Mouse (Mus musculus): ENCODE measurements at regions not wholly inside any gene's neighbourhood (a gene's known extent, or its start where the extent isn't known, plus 50 kb on each side); places are given as distances from the start of the nearest gene placed in this dataset.

GRCm38 (mm10) chr1:73364300-73364683 lies 348.6 kb upstream of the Tnp1 start:
- WGBS = 87% methylated on average over 7 of the region's 7 CpGs
- Histone ChIP-seq H3K4me3 (ENCODE audit: insufficient read depth, low read depth, low read length) (no peak overlapping the region), H3K36me3 (ENCODE audit: control insufficient read depth, insufficient read depth, low read length) (no peaks in the 10 kb centered on the region), H3K4me1 (ENCODE audit: control insufficient read depth, insufficient read depth, low read length) (peaks cover 15% of the 10 kb centered on the region; the same call in 1 of the 2 replicates), H3K27me3 (replicated peaks; ENCODE audit: control insufficient read depth, insufficient read depth, low read length) (no peaks in the 10 kb centered on the region), H3K27ac (ENCODE audit: insufficient read depth, low read depth, low read length) (no peak overlapping the region)
- no peak for TF ChIP-seq CTCF (conservative IDR thresholded peaks at IDR 0.05; ENCODE audit: insufficient read depth, insufficient read length, low read depth, low read length)
- no peak for TF ChIP-seq POLR2A (IDR thresholded peaks at IDR 0.05; ENCODE audit: low read depth, low read length)
- no peak for DNase-seq

- 0 out of 2 replicates have a peak overlapping the region, but pooled peaks have one; percentile 17 for H3K27ac ChIP-seq (ENCODE audit: insufficient read depth, low read depth, low read length)
- H3K36me3 ChIP-seq (ENCODE audit: control insufficient read depth, insufficient read depth, low read length) = no peaks in the 10 kb centered on the region
- WGBS = 15% methylated on average over 7 of the region's 7 CpGs
- DNase-seq = peak; percentile 53
- H3K27me3 ChIP-seq (replicated peaks; ENCODE audit: control insufficient read depth, insufficient read depth, low read length) = no peaks in the 10 kb centered on the region
- TF ChIP-seq CTCF (conservative IDR thresholded peaks at IDR 0.05; ENCODE audit: insufficient read depth, insufficient read length, low read depth, low read length) (no peak), POLR2A (IDR thresholded peaks at IDR 0.05; ENCODE audit: low read depth, low read length) (no peak)
- H3K4me3 ChIP-seq (ENCODE audit: insufficient read depth, low read depth, low read length) = no peak overlapping the region
- H3K4me1 ChIP-seq (ENCODE audit: control insufficient read depth, insufficient read depth, low read length) = peaks cover 15% of the 10 kb centered on the region; the same call in 1 of the 2 replicates
Observed at GRCm38 (mm10) chr1:73363549-73364299, 348.0 kb upstream of the Tnp1 start.

DNA sequence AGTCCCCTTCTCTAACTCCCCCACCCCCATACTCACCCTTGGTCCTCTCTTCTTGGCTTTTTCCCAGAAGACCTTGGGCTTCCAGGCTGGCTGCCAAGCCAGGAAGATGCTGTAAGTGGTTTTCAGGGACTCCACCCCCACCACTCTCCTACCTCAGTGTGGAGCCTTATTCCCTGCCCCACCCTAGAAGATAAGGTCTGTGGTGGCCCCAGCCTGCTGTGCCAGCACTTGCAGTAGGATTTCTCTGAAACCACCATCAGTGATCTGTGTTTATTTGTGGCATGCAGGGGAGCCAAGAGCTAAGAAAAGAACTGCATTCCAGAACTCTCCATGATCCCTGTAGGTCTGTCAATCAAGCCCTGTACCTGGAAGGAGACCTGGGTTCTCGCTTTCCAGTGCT lies 346.4 kb upstream of the Tnp1 start:
- no peak overlapping the region for H3K4me3 ChIP-seq (ENCODE audit: insufficient read depth, low read depth, low read length)
- peaks cover 10% of the 10 kb centered on the region; the same call in 1 of the 2 replicates for H3K4me1 ChIP-seq (ENCODE audit: control insufficient read depth, insufficient read depth, low read length)
- H3K27ac ChIP-seq (ENCODE audit: insufficient read depth, low read depth, low read length) = no peak overlapping the region
- no peak for TF ChIP-seq CTCF (conservative IDR thresholded peaks at IDR 0.05; ENCODE audit: insufficient read depth, insufficient read length, low read depth, low read length)
- TF ChIP-seq POLR2A (IDR thresholded peaks at IDR 0.05; ENCODE audit: low read depth, low read length) = no peak
- 65% methylated on average over 1 of the region's 1 CpGs for WGBS
- DNase-seq = peak; percentile 87
- no peaks in the 10 kb centered on the region for H3K36me3 ChIP-seq (ENCODE audit: control insufficient read depth, insufficient read depth, low read length)
- H3K27me3 ChIP-seq (replicated peaks; ENCODE audit: control insufficient read depth, insufficient read depth, low read length) = no peaks in the 10 kb centered on the region

DNA sequence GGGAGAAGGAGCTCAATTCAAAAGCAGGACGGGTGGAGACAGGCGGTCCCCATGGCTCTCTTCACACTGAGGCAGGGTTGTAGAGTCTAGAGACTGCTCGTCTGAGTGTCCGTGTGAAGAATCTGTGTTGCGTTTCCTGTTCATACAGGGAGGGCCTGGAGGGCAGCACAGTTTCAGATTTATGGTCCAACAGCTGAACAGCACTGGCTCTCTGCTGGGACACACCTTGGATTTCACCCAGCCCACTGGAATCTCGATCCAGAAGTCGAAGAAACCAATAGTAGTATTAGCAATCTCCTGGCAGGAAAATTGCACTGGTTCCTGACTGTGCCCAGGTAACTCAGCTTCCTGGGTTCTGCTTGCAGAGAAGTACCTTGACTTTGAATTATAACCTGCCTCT lies 345.6 kb upstream of the Tnp1 start:
- TF ChIP-seq CTCF (conservative IDR thresholded peaks at IDR 0.05; ENCODE audit: insufficient read depth, insufficient read length, low read depth, low read length) = no peak
- no peak for TF ChIP-seq POLR2A (IDR thresholded peaks at IDR 0.05; ENCODE audit: low read depth, low read length)
- no peak for DNase-seq
- H3K4me1 ChIP-seq (ENCODE audit: control insufficient read depth, insufficient read depth, low read length) = peaks cover 10% of the 10 kb centered on the region; the same call in 1 of the 2 replicates
- H3K27me3 ChIP-seq (replicated peaks; ENCODE audit: control insufficient read depth, insufficient read depth, low read length) = no peaks in the 10 kb centered on the region
- H3K4me3 ChIP-seq (ENCODE audit: insufficient read depth, low read depth, low read length) = no peak overlapping the region
- no peaks in the 10 kb centered on the region for H3K36me3 ChIP-seq (ENCODE audit: control insufficient read depth, insufficient read depth, low read length)
- WGBS = 68% methylated on average over 7 of the region's 7 CpGs
- H3K27ac ChIP-seq (ENCODE audit: insufficient read depth, low read depth, low read length) = no peak overlapping the region

GRCm38 (mm10) chr1:73354447-73354846 lies 338.7 kb upstream of the Tnp1 start:
- TF ChIP-seq CTCF (conservative IDR thresholded peaks at IDR 0.05; ENCODE audit: insufficient read depth, insufficient read length, low read depth, low read length) (no peak), POLR2A (IDR thresholded peaks at IDR 0.05; ENCODE audit: low read depth, low read length) (no peak)
- H3K27ac ChIP-seq (ENCODE audit: insufficient read depth, low read depth, low read length) = no peak overlapping the region
- 87% methylated on average over 1 of the region's 1 CpGs for WGBS
- no peaks in the 10 kb centered on the region; the same call in 1 of the 2 replicates for H3K27me3 ChIP-seq (replicated peaks; ENCODE audit: control insufficient read depth, insufficient read depth, low read length)
- no peak overlapping the region for H3K4me3 ChIP-seq (ENCODE audit: insufficient read depth, low read depth, low read length)
- no peaks in the 10 kb centered on the region for H3K36me3 ChIP-seq (ENCODE audit: control insufficient read depth, insufficient read depth, low read length)
- no peaks in the 10 kb centered on the region for H3K4me1 ChIP-seq (ENCODE audit: control insufficient read depth, insufficient read depth, low read length)
- no peak for DNase-seq

- H3K27ac ChIP-seq (ENCODE audit: insufficient read depth, low read depth, low read length) = no peak overlapping the region
- WGBS = 78% methylated on average over 6 of the region's 6 CpGs
- TF ChIP-seq CTCF (conservative IDR thresholded peaks at IDR 0.05; ENCODE audit: insufficient read depth, insufficient read length, low read depth, low read length) (no peak), POLR2A (IDR thresholded peaks at IDR 0.05; ENCODE audit: low read depth, low read length) (no peak)
- H3K27me3 ChIP-seq (replicated peaks; ENCODE audit: control insufficient read depth, insufficient read depth, low read length) = no peaks in the 10 kb centered on the region; the same call in 1 of the 2 replicates
- H3K4me3 ChIP-seq (ENCODE audit: insufficient read depth, low read depth, low read length) = no peak overlapping the region
- no peaks in the 10 kb centered on the region for H3K4me1 ChIP-seq (ENCODE audit: control insufficient read depth, insufficient read depth, low read length)
- DNase-seq = no peak
- no peaks in the 10 kb centered on the region for H3K36me3 ChIP-seq (ENCODE audit: control insufficient read depth, insufficient read depth, low read length)
Observed at GRCm38 (mm10) chr1:73348476-73348875, 332.8 kb upstream of the Tnp1 start.

DNA sequence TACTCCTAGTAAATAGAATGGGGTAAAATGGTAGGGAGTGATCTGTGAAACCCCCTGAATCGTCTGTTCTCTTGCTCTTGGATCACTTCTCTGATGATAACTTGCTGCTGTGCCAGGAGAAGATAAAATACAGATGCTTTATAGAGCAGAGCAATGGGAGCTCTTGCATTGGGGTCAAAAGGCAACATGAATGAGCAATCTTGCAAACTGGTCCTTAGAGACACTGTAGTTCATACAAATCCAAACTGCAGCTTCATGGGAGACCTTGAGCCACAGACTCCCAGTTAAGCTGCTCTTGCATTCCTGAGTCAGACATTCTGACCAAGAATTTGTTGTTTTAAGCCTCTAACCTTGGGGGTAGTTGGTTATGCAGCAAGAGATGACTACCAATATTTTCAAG lies 328.9 kb upstream of the Tnp1 start:
- Histone ChIP-seq H3K36me3 (ENCODE audit: control insufficient read depth, insufficient read depth, low read length) (no peaks in the 10 kb centered on the region), H3K27ac (ENCODE audit: insufficient read depth, low read depth, low read length) (no peak overlapping the region), H3K4me3 (ENCODE audit: insufficient read depth, low read depth, low read length) (no peak overlapping the region), H3K27me3 (replicated peaks; ENCODE audit: control insufficient read depth, insufficient read depth, low read length) (no peaks in the 10 kb centered on the region; the same call in 1 of the 2 replicates), H3K4me1 (ENCODE audit: control insufficient read depth, insufficient read depth, low read length) (no peaks in the 10 kb centered on the region)
- TF ChIP-seq POLR2A (IDR thresholded peaks at IDR 0.05; ENCODE audit: low read depth, low read length) (no peak), CTCF (conservative IDR thresholded peaks at IDR 0.05; ENCODE audit: insufficient read depth, insufficient read length, low read depth, low read length) (no peak)
- 54% methylated on average over 1 of the region's 1 CpGs for WGBS
- no peak for DNase-seq
